Mouse (Mus musculus) forebrain, embryonic 14.5 days (tissue): Measurements from ENCODE around the gene Sorbs1. TPM values are rescaled to one million over a fixed set of nuclear protein-coding genes. Genes with fewer than 3 reads are reported as not detected.

ENCODE experiments used
- ATAC-seq: fragments of 200-750 bp; cut with Nextera tagmentation; 2 replicates; pipeline ENCODE4 v1.8.0; 2017; ENCODE audit warnings: mild to moderate bottlenecking, moderate library complexity
- DNase-seq: peaks from one replicate; pipeline ENCODE4 v3.0.0-alpha.2; 2015; ENCODE audit warnings: low spot score
- H3K27ac ChIP-seq: fragments of 300-500 bp; sonication (generic); 2 replicates; pipeline ENCODE4 v1.5.1; 2014; ENCODE audit warnings: low read depth, mild to moderate bottlenecking, control low read depth, low read length, moderate library complexity
- H3K27me3 ChIP-seq: fragments of 300-500 bp; sonication (generic); replicated peaks from 2 replicates; pipeline ENCODE4 v1.6.1; 2014; ENCODE audit warnings: low read length, control low read depth, mixed read lengths; ENCODE audit not compliant: control insufficient read depth, insufficient read depth
- H3K36me3 ChIP-seq: fragments of 300-500 bp; sonication (generic); 2 replicates; pipeline ENCODE4 v1.6.1; 2014; ENCODE audit warnings: low read length, control low read depth; ENCODE audit not compliant: control insufficient read depth, insufficient read depth
- H3K4me1 ChIP-seq: fragments of 300-500 bp; sonication (generic); 2 replicates; pipeline ENCODE4 v1.6.1; 2014; ENCODE audit warnings: antibody characterized with exemption, low read length, control low read depth; ENCODE audit not compliant: control insufficient read depth, insufficient read depth
- H3K4me2 ChIP-seq: fragments of 300-500 bp; sonication (generic); 2 replicates; pipeline ENCODE4 v1.6.1; 2014; ENCODE audit warnings: mild to moderate bottlenecking, control low read depth, low read length
- H3K4me3 ChIP-seq: fragments of 300-500 bp; sonication (generic); 2 replicates; pipeline ENCODE4 v1.5.1; 2014; ENCODE audit warnings: low read depth, low read length, control low read depth
- H3K9ac ChIP-seq: fragments of 300-500 bp; sonication (generic); 2 replicates; pipeline ENCODE4 v1.6.1; 2014; ENCODE audit warnings: mild to moderate bottlenecking, low read length, control low read depth, moderate library complexity
- H3K9me3 ChIP-seq: fragments of 300-500 bp; sonication (generic); replicated peaks from 2 replicates; pipeline ENCODE4 v1.6.1; 2016; ENCODE audit warnings: low read length, control low read depth, mixed read lengths; ENCODE audit not compliant: control insufficient read depth
- WGBS: fragments of 180-500 bp; shearing (Covaris S2); extraction: QIAGEN DNeasy Blood & Tissue Kit; methylation state at CpG from one replicate; pipeline ENCODE4 v1.1.7; 2014; 5-methylcytosine and 5-hydroxymethylcytosine counted together
- polyA plus RNA-seq: library from polyadenylated mRNA; unstranded; fragments of >200 nt; fragmentation: Nextera tagmentation; extraction: Ambion mirVana; gene quantifications from 2 replicates; pipeline ENCODE4 v1.2.1, GENCODE M21; 2014

Gene Sorbs1
- polyA plus RNA-seq, 1 experiment from 2014 or later: 61.1 TPM

DNA sequence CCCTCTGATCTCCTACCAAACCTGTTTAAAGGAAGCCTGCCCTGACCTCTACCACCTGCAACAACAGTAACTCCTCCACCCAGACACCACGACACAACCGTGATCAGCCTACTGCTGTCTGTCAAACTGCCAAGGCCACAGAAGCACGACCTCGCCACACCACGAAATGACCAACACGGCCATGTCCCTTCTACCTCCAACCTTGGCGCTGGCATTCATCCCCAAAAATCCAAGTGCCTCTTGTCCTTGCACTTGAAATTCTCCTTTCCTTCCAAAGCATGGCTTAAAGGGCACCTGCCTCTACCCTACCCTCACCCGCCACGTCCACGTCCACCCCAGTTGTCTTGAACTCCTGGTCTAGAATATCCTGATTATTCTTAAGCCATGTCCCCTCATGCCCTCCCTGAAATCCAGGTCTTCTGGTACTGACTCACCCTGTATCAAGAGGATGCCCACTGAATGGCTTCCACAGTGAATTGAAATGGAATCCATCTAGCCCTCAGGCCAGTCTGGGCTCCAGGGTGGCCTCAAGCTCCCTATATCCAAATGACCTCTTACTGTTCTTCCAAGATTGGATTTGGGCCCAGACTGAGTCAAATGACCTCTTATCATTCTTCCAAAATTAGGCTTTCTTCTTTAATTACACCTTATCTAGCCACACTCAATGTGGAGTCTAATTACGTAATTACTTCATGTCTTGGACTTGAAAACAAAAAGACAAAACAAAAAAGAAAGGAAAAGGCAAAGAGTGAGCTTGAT, 16.9 kb downstream of the Sorbs1 start:
- Histone ChIP-seq H3K9ac (no peak overlapping the region), H3K4me1 (no peaks in the 10 kb centered on the region), H3K4me2 (no peak overlapping the region), H3K36me3 (no peaks in the 10 kb centered on the region), H3K4me3 (no peak overlapping the region), H3K9me3 (no peaks in the 10 kb centered on the region), H3K27me3 (no peaks in the 10 kb centered on the region), H3K27ac (no peak overlapping the region)
- 96% methylated on average over 11 of the region's 11 CpGs for WGBS
- ATAC-seq (no peak), DNase-seq (no peak)

DNA sequence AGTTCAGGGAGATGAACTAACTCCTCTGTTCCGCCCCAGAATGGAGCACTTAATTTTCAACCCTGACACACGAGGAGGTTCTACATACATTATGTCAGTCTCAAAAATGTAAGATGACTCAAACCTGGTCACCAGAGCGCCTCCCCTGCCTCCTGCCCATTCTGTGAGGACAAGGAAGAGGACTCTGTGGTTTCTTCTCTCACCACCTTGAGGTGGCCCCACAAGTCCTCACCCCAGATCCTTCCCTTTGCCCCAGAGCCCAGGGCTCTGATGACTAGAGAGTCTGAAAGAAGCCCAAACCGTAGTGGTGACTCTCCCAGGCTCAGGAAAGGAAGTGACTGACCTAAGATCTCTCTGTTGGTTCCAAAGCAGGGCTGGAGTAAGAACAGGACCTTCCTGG, 17.5 kb downstream of the Sorbs1 start:
- 94% methylated on average over 4 of the region's 4 CpGs for WGBS
- Histone ChIP-seq H3K4me1 (no peaks in the 10 kb centered on the region), H3K27me3 (no peaks in the 10 kb centered on the region), H3K36me3 (no peaks in the 10 kb centered on the region), H3K4me2 (no peak overlapping the region), H3K27ac (no peak overlapping the region), H3K4me3 (no peak overlapping the region), H3K9me3 (no peaks in the 10 kb centered on the region), H3K9ac (no peak overlapping the region)
- ATAC-seq (no peak), DNase-seq (no peak)

DNA sequence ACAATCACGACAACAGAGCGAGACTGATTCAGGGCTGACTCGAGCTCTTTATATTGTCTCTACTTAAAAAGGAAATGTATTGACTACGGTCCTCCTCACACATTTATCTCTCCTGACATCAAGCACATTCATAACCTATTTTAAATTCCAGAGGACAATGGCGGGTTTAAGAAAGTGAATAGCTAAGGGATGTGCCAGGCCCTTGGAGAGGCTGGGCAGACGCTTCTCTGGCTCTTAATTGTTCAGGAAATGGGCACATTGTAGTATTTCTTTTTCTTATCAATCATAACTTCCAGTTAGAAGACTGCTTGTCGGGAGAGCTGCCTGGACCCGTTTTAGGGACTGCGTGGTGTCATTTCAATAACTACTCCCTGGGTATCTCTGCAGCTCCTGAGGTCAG, 20.7 kb downstream of the Sorbs1 start:
- peaks cover 13% of the 10 kb centered on the region for H3K4me1 ChIP-seq

DNA sequence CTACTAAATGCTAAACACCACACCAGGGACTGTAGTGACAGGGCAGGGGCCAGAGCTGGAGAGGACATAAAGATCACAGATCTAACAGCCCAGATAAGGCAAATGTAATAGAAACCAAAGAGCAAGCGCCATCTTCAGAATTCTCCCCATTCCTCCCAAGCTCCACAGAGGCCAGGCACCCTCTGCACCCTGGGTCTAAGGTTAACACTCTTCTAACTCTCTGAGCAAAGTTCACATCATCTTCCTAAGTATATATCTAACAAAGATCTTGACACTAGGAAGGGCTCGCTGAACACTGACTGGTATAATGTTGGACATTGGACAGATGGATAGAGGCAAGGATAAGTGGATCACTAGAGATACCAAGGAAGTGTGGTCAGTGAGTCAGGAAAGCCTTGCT, 22.1 kb downstream of the Sorbs1 start:
- Histone ChIP-seq H3K4me2 (no peak overlapping the region), H3K9me3 (no peaks in the 10 kb centered on the region), H3K9ac (no peak overlapping the region), H3K4me1 (peaks cover 21% of the 10 kb centered on the region), H3K27me3 (no peaks in the 10 kb centered on the region), H3K27ac (no peak overlapping the region), H3K4me3 (no peak overlapping the region), H3K36me3 (no peaks in the 10 kb centered on the region)
- ATAC-seq: no peak
- no peak for DNase-seq
- WGBS: 96% methylated on average over 2 of the region's 2 CpGs

More for the DNA sequence above, 20.7 kb downstream of the Sorbs1 start:
- no peak overlapping the region for H3K9ac ChIP-seq
- H3K27me3 ChIP-seq: no peaks in the 10 kb centered on the region
- 69% methylated on average over 9 of the region's 9 CpGs for WGBS
- ATAC-seq (no peak), DNase-seq (no peak)
- H3K4me2 ChIP-seq: no peak overlapping the region
- no peaks in the 10 kb centered on the region for H3K36me3 ChIP-seq
- H3K9me3 ChIP-seq: no peaks in the 10 kb centered on the region
- no peak overlapping the region for H3K27ac ChIP-seq
- no peak overlapping the region for H3K4me3 ChIP-seq

DNA sequence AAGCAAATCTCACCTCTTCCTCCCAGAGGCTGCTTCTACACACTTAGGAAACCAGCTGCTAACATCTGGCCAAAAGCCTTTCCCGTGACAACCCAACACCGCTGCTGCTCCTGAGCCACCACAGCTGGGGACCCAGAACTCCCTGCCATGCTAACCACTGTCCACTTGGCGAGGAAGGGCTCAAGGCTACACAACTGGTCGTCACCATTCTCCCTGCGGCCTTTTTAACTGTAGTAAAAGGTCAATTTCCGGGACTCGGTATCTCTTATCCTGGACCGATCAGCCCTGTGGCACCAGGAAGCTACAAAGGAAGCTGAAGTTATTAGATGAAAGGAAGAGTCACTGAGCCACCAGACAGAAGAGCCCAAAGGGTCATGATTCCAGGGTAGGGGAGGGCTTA, 22.8 kb downstream of the Sorbs1 start:
- Histone ChIP-seq H3K4me3 (no peak overlapping the region), H3K4me2 (no peak overlapping the region), H3K4me1 (peaks cover 21% of the 10 kb centered on the region), H3K27me3 (no peaks in the 10 kb centered on the region), H3K9ac (no peak overlapping the region), H3K36me3 (no peaks in the 10 kb centered on the region), H3K9me3 (no peaks in the 10 kb centered on the region), H3K27ac (no peak overlapping the region)
- ATAC-seq: no peak
- DNase-seq: no peak
- 88% methylated on average over 8 of the region's 8 CpGs for WGBS

DNA sequence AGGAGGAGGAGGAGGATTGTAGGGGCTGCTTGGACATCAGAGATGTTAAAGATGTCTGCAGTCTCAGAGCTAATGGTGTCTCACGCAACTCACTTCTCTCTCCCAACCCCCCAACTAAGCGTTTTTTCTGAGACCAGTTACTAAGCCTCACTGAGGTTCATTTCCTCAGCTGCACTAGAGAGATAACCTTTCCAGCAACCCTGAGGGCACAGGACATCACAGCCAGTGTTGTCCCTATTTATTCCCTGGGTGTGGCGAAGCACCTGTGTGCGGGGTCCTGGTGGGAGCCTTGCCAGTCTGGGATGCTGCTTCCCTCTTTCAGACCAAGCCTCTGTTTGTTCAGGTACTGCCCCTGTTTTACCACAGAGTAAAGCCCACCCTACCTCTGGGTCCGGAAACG, 23.9 kb downstream of the Sorbs1 start:
- Histone ChIP-seq H3K4me1 (peaks cover 21% of the 10 kb centered on the region), H3K36me3 (no peaks in the 10 kb centered on the region), H3K4me2 (no peak overlapping the region), H3K9ac (no peak overlapping the region), H3K27ac (no peak overlapping the region), H3K27me3 (no peaks in the 10 kb centered on the region), H3K9me3 (no peaks in the 10 kb centered on the region), H3K4me3 (no peak overlapping the region)
- ATAC-seq (no peak), DNase-seq (no peak)
- WGBS: 77% methylated on average over 6 of the region's 6 CpGs

DNA sequence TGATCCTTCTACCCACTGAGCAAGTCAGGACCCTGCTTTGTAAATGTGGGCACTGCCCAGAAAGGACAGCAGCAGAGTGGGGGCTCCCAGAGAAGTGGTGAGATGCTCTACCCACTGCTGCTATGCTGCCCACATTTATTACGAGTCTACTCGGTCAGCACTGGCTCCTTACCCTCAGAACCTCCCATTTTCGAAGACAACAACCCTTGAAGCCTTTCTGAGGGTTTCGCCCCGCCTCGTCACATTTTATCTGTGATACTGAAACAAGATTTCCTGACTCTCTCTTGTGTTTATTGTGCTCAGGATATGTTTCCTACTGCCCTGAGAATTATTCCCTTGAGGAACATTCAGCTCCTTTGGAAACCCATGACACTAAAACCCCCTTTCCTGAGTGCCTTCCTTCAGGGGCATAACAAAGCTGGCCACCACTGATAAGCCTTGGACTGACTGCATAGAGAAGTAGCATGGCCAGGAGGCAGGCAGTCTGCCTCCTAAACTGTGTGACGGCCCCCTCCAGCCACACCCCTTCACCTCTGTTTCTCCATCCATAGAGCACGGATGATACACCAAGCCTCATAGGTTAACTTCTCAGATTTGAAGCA, 24.6 kb downstream of the Sorbs1 start:
- no peak overlapping the region for H3K9ac ChIP-seq
- no peaks in the 10 kb centered on the region for H3K27me3 ChIP-seq
- H3K4me2 ChIP-seq: no peak overlapping the region
- DNase-seq (no peak), ATAC-seq (no peak)
- H3K27ac ChIP-seq: no peak overlapping the region
- H3K36me3 ChIP-seq: no peaks in the 10 kb centered on the region
- 79% methylated on average over 8 of the region's 8 CpGs for WGBS
- peaks cover 21% of the 10 kb centered on the region for H3K4me1 ChIP-seq
- H3K9me3 ChIP-seq: no peaks in the 10 kb centered on the region
- no peak overlapping the region for H3K4me3 ChIP-seq

DNA sequence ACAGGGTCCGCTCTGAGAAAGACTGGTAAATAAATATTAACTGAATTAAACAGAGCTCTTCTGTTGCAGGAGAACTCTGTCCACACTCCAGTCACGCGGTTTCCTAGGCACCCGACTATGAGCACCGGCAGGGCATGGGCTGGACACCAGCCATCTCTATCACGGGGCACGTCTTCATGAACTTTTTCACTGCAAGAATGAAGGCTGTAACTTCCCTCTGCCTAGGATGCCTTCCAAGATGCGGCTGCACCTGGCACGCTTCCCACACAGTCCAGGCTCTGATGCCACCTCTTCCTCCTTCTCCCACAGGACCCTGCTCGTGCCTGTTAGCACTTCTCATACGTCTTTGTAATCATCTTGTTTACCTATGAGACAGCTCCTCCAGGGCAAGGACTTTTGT, 26.0 kb downstream of the Sorbs1 start:
- H3K4me2 ChIP-seq: no peak overlapping the region
- ATAC-seq (0 out of 2 replicates have a peak, but pooled peaks have one; percentile 37), DNase-seq (peak; percentile 58)
- H3K36me3 ChIP-seq: no peaks in the 10 kb centered on the region
- no peaks in the 10 kb centered on the region for H3K9me3 ChIP-seq
- no peak overlapping the region for H3K4me3 ChIP-seq
- H3K9ac ChIP-seq: no peak overlapping the region
- H3K4me1 ChIP-seq: peaks cover 21% of the 10 kb centered on the region
- WGBS: 50% methylated on average over 11 of the region's 11 CpGs
- no peaks in the 10 kb centered on the region for H3K27me3 ChIP-seq
- H3K27ac ChIP-seq: 0 out of 2 replicates have a peak overlapping the region, but pooled peaks have one; percentile 39

DNA sequence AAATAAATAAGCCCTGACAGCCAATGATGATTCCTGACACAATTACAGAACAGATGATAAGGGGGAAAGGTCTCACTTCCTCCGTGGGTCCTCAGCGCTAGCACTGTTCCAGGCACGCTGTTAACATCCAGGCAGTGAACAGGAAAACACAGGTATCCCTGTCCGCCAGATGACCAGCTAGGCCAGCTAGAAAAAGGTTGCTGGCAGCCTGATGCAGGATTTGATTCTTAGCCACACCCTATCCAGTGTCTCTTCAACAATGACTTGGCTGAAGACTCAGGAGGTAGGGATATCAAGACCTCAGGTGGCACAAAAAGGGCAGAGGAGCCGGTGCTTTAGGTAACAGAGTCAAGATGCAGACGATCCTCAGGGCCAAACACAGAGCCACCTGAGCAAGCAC, 32.5 kb downstream of the Sorbs1 start:
- WGBS: 88% methylated on average over 6 of the region's 6 CpGs
- DNase-seq (no peak), ATAC-seq (no peak)
- Histone ChIP-seq H3K27me3 (no peaks in the 10 kb centered on the region), H3K4me1 (peaks cover 8% of the 10 kb centered on the region; the same call in 1 of the 2 replicates), H3K27ac (no peak overlapping the region), H3K9ac (no peak overlapping the region), H3K9me3 (no peaks in the 10 kb centered on the region), H3K4me2 (no peak overlapping the region), H3K4me3 (no peak overlapping the region), H3K36me3 (no peaks in the 10 kb centered on the region)
